Mouse (Mus musculus) heart, embryonic 16.5 days (tissue): ENCODE measurements around the gene Arrdc4. TPM values are rescaled to one million over a fixed set of nuclear protein-coding genes. Genes with fewer than 3 reads are reported as not detected.

Source experiments
- ATAC-seq: fragments of 200-750 bp; cut with Nextera tagmentation; replicated peaks from 2 replicates; pipeline ENCODE4 v1.8.0; 2017; ENCODE audit warnings: moderate number of reproducible peaks; ENCODE audit not compliant: insufficient read depth, low FRiP score; ENCODE audit errors: extremely low read depth
- H3K27ac ChIP-seq: fragments of 300-500 bp; sonication (generic); 2 replicates; pipeline ENCODE4 v1.5.1; 2014; ENCODE audit warnings: mild to moderate bottlenecking, low read length, control low read depth, moderate library complexity
- H3K27me3 ChIP-seq: fragments of 300-500 bp; sonication (generic); 2 replicates; pipeline ENCODE4 v1.6.1; 2014; ENCODE audit warnings: low read length, mixed read lengths; ENCODE audit not compliant: control insufficient read depth, insufficient read depth
- H3K36me3 ChIP-seq: fragments of 300-500 bp; sonication (generic); 2 replicates; pipeline ENCODE4 v1.6.1; 2014; ENCODE audit not compliant: control insufficient read depth, insufficient read depth
- H3K4me1 ChIP-seq: fragments of 300-500 bp; sonication (generic); 2 replicates; pipeline ENCODE4 v1.6.1; 2014; ENCODE audit warnings: low read length, mixed read lengths; ENCODE audit not compliant: control insufficient read depth, insufficient read depth
- H3K4me2 ChIP-seq: fragments of 300-500 bp; sonication (generic); 2 replicates; pipeline ENCODE4 v1.6.1; 2014; ENCODE audit warnings: low read depth, mild to moderate bottlenecking, control low read depth, low read length
- H3K4me3 ChIP-seq: fragments of 300-500 bp; sonication (generic); 2 replicates; pipeline ENCODE4 v1.5.1; 2014; ENCODE audit warnings: mild to moderate bottlenecking, control low read depth, low read length
- H3K9ac ChIP-seq: fragments of 300-500 bp; sonication (generic); 2 replicates; pipeline ENCODE4 v1.6.1; 2014; ENCODE audit warnings: low read length, control low read depth
- H3K9me3 ChIP-seq: fragments of 300-500 bp; sonication (generic); replicated peaks from 2 replicates; pipeline ENCODE4 v1.6.1; 2016; ENCODE audit warnings: low read length; ENCODE audit not compliant: control insufficient read depth
- WGBS: fragments of 180-500 bp; shearing (Covaris S2); extraction: QIAGEN DNeasy Blood & Tissue Kit; methylation state at CpG from one replicate; pipeline ENCODE4 v1.1.7; 2014; 5-methylcytosine and 5-hydroxymethylcytosine counted together
- polyA plus RNA-seq: library from polyadenylated mRNA; unstranded; fragments of >200 nt; fragmentation: Nextera tagmentation; extraction: Ambion mirVana; gene quantifications from 2 replicates; pipeline ENCODE4 v1.2.1, GENCODE M21; 2015

The Arrdc4 gene
- polyA plus RNA-seq = 13.6 TPM in 2 replicates

GRCm38 (mm10) chr7:68748761-68749635 is at the start of gene Arrdc4:
TSS of gene Arrdc4 (minus strand) at chr7:68749241.
- H3K9me3 ChIP-seq = no peaks in the 10 kb centered on the region
- no peaks in the 10 kb centered on the region for H3K27me3 ChIP-seq
- H3K4me1 ChIP-seq = peaks cover 26% of the 10 kb centered on the region
- WGBS = under 1% methylated on average over 53 of the region's 54 CpGs
- H3K4me3 ChIP-seq = peak within 1 kb of the TSS; percentile 86
- H3K36me3 ChIP-seq = peaks cover 10% of the 10 kb centered on the region
- H3K9ac ChIP-seq = peak within 1 kb of the TSS; percentile 91
- peak within 1 kb of the TSS; percentile 78 for H3K27ac ChIP-seq
- peak; percentile 100 for ATAC-seq
- peak within 1 kb of the TSS; percentile 96 for H3K4me2 ChIP-seq

GRCm38 (mm10) chr7:68795578-68795977 is 46.5 kb upstream of the Arrdc4 start:
- no peak for ATAC-seq
- WGBS = 54% methylated on average over 5 of the region's 5 CpGs
- Histone ChIP-seq H3K36me3 (no peaks in the 10 kb centered on the region), H3K4me1 (no peaks in the 10 kb centered on the region), H3K27ac (no peak overlapping the region), H3K27me3 (no peaks in the 10 kb centered on the region), H3K4me2 (no peak overlapping the region), H3K9ac (no peak overlapping the region), H3K9me3 (no peaks in the 10 kb centered on the region), H3K4me3 (no peak overlapping the region)

GRCm38 (mm10) chr7:68788711-68789110 is 39.7 kb upstream of the Arrdc4 start:
- no peaks in the 10 kb centered on the region for H3K27me3 ChIP-seq
- ATAC-seq = no peak
- H3K9ac ChIP-seq = no peak overlapping the region
- H3K4me1 ChIP-seq = 0 out of 2 replicates have a peak, but pooled peaks cover 2% of the 10 kb centered on the region
- H3K36me3 ChIP-seq = no peaks in the 10 kb centered on the region
- H3K9me3 ChIP-seq = no peaks in the 10 kb centered on the region
- H3K27ac ChIP-seq = no peak overlapping the region
- no peak overlapping the region for H3K4me3 ChIP-seq
- no peak overlapping the region for H3K4me2 ChIP-seq
- WGBS = 44% methylated on average over 3 of the region's 3 CpGs

- H3K27me3 ChIP-seq = no peaks in the 10 kb centered on the region
- H3K9me3 ChIP-seq = no peaks in the 10 kb centered on the region
- ATAC-seq = no peak
- no peak overlapping the region for H3K4me2 ChIP-seq
- H3K27ac ChIP-seq = no peak overlapping the region
- no peaks in the 10 kb centered on the region for H3K4me1 ChIP-seq
- H3K9ac ChIP-seq = no peak overlapping the region
- H3K4me3 ChIP-seq = no peak overlapping the region
- 75% methylated on average over 2 of the region's 2 CpGs for WGBS
- no peaks in the 10 kb centered on the region for H3K36me3 ChIP-seq
Measured at GRCm38 (mm10) chr7:68771757-68772094, 22.7 kb upstream of the Arrdc4 start.

GRCm38 (mm10) chr7:68770894-68771756 is 22.1 kb upstream of the Arrdc4 start:
- 63% methylated on average over 7 of the region's 7 CpGs for whole genome bisulfite sequencing
- Histone ChIP-seq H3K27ac (no peak overlapping the region), H3K4me1 (no peaks in the 10 kb centered on the region), H3K4me3 (no peak overlapping the region), H3K9me3 (no peaks in the 10 kb centered on the region), H3K27me3 (no peaks in the 10 kb centered on the region), H3K36me3 (no peaks in the 10 kb centered on the region), H3K9ac (no peak overlapping the region), H3K4me2 (no peak overlapping the region)
- no peak for ATAC-seq

- H3K27ac ChIP-seq = no peak overlapping the region
- H3K9ac ChIP-seq = no peak overlapping the region
- no peaks in the 10 kb centered on the region for H3K36me3 ChIP-seq
- H3K27me3 ChIP-seq = no peaks in the 10 kb centered on the region
- no peaks in the 10 kb centered on the region for H3K4me1 ChIP-seq
- no peak overlapping the region for H3K4me3 ChIP-seq
- WGBS = 52% methylated on average over 4 of the region's 4 CpGs
- no peak for ATAC-seq
- no peaks in the 10 kb centered on the region for H3K9me3 ChIP-seq
- no peak overlapping the region for H3K4me2 ChIP-seq
Measured at GRCm38 (mm10) chr7:68765926-68766325, 16.9 kb upstream of the Arrdc4 start.

- 72% methylated on average over 6 of the region's 6 CpGs for WGBS
- Histone ChIP-seq H3K36me3 (no peaks in the 10 kb centered on the region), H3K27ac (no peak overlapping the region), H3K9me3 (no peaks in the 10 kb centered on the region), H3K4me1 (no peaks in the 10 kb centered on the region), H3K4me2 (no peak overlapping the region), H3K27me3 (no peaks in the 10 kb centered on the region), H3K9ac (no peak overlapping the region), H3K4me3 (no peak overlapping the region)
- no peak for ATAC-seq
Measured at GRCm38 (mm10) chr7:68759148-68759724, 10.2 kb upstream of the Arrdc4 start.

DNA sequence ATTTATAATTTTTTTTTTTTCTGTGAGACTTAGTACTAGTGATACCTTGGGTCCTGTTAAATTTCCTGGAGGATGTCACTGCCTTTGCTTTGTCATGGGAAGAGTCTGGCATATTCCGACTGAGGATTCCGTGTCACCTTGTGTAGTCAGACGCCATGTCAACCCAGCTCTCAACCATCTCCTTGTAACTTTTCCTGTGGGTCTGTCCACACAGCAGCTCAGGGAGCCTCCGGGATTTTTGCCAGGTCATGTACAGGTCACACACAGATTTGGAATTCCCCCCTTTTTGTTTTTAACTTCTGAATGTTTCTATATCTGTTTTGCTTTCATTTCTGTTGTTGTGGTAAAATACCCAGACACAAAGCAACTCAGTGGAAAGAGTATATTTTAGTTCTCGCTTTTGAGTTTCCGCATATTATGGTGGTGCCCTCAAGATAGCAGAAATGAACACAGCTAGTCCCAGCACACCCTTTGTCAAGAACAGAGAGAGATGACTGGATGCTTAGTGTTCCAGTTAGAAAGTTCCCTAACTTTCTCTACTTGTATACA is 7.7 kb upstream of the Arrdc4 start:
- Histone ChIP-seq H3K36me3 (no peaks in the 10 kb centered on the region), H3K4me3 (no peak overlapping the region), H3K27ac (no peak overlapping the region), H3K4me1 (no peaks in the 10 kb centered on the region), H3K27me3 (no peaks in the 10 kb centered on the region), H3K9me3 (no peaks in the 10 kb centered on the region), H3K9ac (no peak overlapping the region), H3K4me2 (no peak overlapping the region)
- no peak for ATAC-seq
- 67% methylated on average over 6 of the region's 6 CpGs for WGBS
